Mouse (Mus musculus) forebrain, embryonic 10.5 days (tissue): ENCODE data around the gene Pak4. TPM values are rescaled to one million over a fixed set of nuclear protein-coding genes. Genes with fewer than 3 reads are reported as not detected.

ENCODE experiments used
- microRNA-seq: library from miRNA; unstranded; fragments of <30 nt; microRNA quantifications from one replicate; pipeline ENCODE4, GENCODE M21; 2017
- polyA plus RNA-seq: library from polyadenylated mRNA; unstranded; fragments of >200 nt; fragmentation: Nextera tagmentation; extraction: Ambion mirVana; gene quantifications from 2 replicates; pipeline ENCODE4 v1.2.1, GENCODE M21; 2016

The Pak4 gene
- polyA plus RNA-seq, 1 experiment from 2014 or later: 66.0 TPM

Small RNA genes within 50 kb of the gene (microRNA-seq; reads per million reads assigned to microRNA genes)
- gene Mir7049: 1.8 reads per million

Other genes starting within 250 kb of the Pak4 start
- 939 and 976 TPM in 2 replicates for gene Rps16, start 247.5 kb downstream of the Pak4 start, polyA plus RNA-seq
- gene Plekhg2, start 225.6 kb downstream of the Pak4 start, polyA plus RNA-seq: 75.5 and 84.4 TPM in 2 replicates
- gene Zfp36, start 217.9 kb downstream of the Pak4 start, polyA plus RNA-seq: 4.5 TPM in 2 replicates
- 60.3 and 60.6 TPM in 2 replicates for gene Med29, start 205.5 kb downstream of the Pak4 start, polyA plus RNA-seq
- gene Paf1, start 205.2 kb downstream of the Pak4 start, polyA plus RNA-seq: 82.3 and 95.9 TPM in 2 replicates
- gene Gmfg, start 160.7 kb downstream of the Pak4 start, polyA plus RNA-seq: 8.0 and 8.3 TPM in 2 replicates
- gene Lrfn1, start 146.2 kb downstream of the Pak4 start, polyA plus RNA-seq: 3.0 and 3.4 TPM in 2 replicates
- not detected in 2 replicates for gene Ifnl2, start 87.7 kb downstream of the Pak4 start, polyA plus RNA-seq
- not detected in 2 replicates for gene Ifnl3, start 75.3 kb downstream of the Pak4 start, polyA plus RNA-seq
- gene Sycn, start 57.3 kb downstream of the Pak4 start, polyA plus RNA-seq: not detected in 2 replicates
- gene Nccrp1, start 50.9 kb downstream of the Pak4 start, polyA plus RNA-seq: not detected in 2 replicates
- gene Samd4b, start within 50 bp of the Pak4 start, polyA plus RNA-seq: 29.9 and 30.7 TPM in 2 replicates
- gene Acp7, start 33.1 kb upstream of the Pak4 start, polyA plus RNA-seq: not detected in 2 replicates
- 6.2 and 6.4 TPM in 2 replicates for gene Fbxo27, start 94.7 kb upstream of the Pak4 start, polyA plus RNA-seq
- 10.7 and 13.9 TPM in 2 replicates for gene Fbxo17, start 118.6 kb upstream of the Pak4 start, polyA plus RNA-seq
- 156 and 161 TPM in 2 replicates for gene Mrps12, start 143.6 kb upstream of the Pak4 start, polyA plus RNA-seq
- 40.7 and 43.4 TPM in 2 replicates for gene Sars2, start 143.8 kb upstream of the Pak4 start, polyA plus RNA-seq
- gene Ccer2, start 158.0 kb upstream of the Pak4 start, polyA plus RNA-seq: not detected in 2 replicates
- gene Sirt2, start 168.6 kb upstream of the Pak4 start, polyA plus RNA-seq: 60.8 and 63.5 TPM in 2 replicates
- gene Nfkbib, start 169.3 kb upstream of the Pak4 start, polyA plus RNA-seq: 56.6 and 57.6 TPM in 2 replicates
- 3.4 and 3.8 TPM in 2 replicates for gene Rinl, start 190.8 kb upstream of the Pak4 start, polyA plus RNA-seq
- gene Hnrnpl, start 210.4 kb upstream of the Pak4 start, polyA plus RNA-seq: 325 and 336 TPM in 2 replicates
- gene Ech1, start 227.0 kb upstream of the Pak4 start, polyA plus RNA-seq: 68.5 and 72.0 TPM in 2 replicates
- 2.9 and 3.1 TPM in 2 replicates for gene Lgals4, start 235.7 kb upstream of the Pak4 start, polyA plus RNA-seq